Mouse (Mus musculus) heart, postnatal 0 days (tissue): ENCODE data around the gene Cep97.

Source experiments
- CTCF ChIP-seq: IDR thresholded peaks from 2 replicates; pipeline ENCODE4 v1.5.1; 2016; ENCODE audit warnings: antibody characterized with exemption, control low read depth, low read depth
- EP300 ChIP-seq: IDR thresholded peaks from 2 replicates; pipeline ENCODE4 v1.6.1; 2016; ENCODE audit warnings: antibody characterized with exemption, low read depth

- TF ChIP-seq CTCF, result no peak
- TF ChIP-seq EP300, result no peak
Observed at GRCm38 (mm10) chr16:55947266-55947665, 12.6 kb upstream of the Cep97 start.
